Mouse (Mus musculus) C2C12 (cell line): ENCODE measurements at regions not wholly inside any gene's neighbourhood (a gene's known extent, or its start where the extent isn't known, plus 50 kb on each side); places are given as distances from the start of the nearest gene placed in this dataset.

Source experiments
- H3K27me3 ChIP-seq: one replicate; pipeline ENCODE4 v1.6.1; 2011; ENCODE audit not compliant: control insufficient read depth, insufficient read depth, insufficient read length
- H3K36me3 ChIP-seq: one replicate; pipeline ENCODE4 v1.6.1; 2011; ENCODE audit not compliant: control insufficient read depth, insufficient read depth
- H3K4me3 ChIP-seq: one replicate; pipeline ENCODE4 v1.5.1; 2011; ENCODE audit warnings: mild to moderate bottlenecking, control low read depth; ENCODE audit not compliant: poor library complexity, insufficient read depth, severe bottlenecking
- H3K79me2 ChIP-seq: one replicate; pipeline ENCODE4 v1.6.1; 2011; ENCODE audit not compliant: control insufficient read depth, insufficient read depth
- H3K79me3 ChIP-seq: one replicate; pipeline ENCODE4 v1.6.1; 2011; ENCODE audit warnings: low read depth, control low read depth
- H3ac ChIP-seq: one replicate; pipeline ENCODE3; 2011; ENCODE audit warnings: low read depth; ENCODE audit not compliant: control insufficient read depth, insufficient read length
- CEBPB ChIP-seq: IDR thresholded peaks from one replicate; pipeline ENCODE4 v1.6.1; 2011; ENCODE audit warnings: low read depth, mild to moderate bottlenecking, control low read depth, moderate library complexity
- CTCF ChIP-seq: IDR thresholded peaks from one replicate; pipeline ENCODE4 v1.5.1; 2011; ENCODE audit not compliant: control insufficient read depth, insufficient read depth, insufficient read length
- FOSL1 ChIP-seq: IDR thresholded peaks from one replicate; pipeline ENCODE4 v1.8.0; 2011; ENCODE audit warnings: mild to moderate bottlenecking, low read length; ENCODE audit not compliant: poor library complexity, insufficient read depth, severe bottlenecking
- MAX ChIP-seq: IDR thresholded peaks from one replicate; pipeline ENCODE4 v1.6.1; 2011; ENCODE audit warnings: mild to moderate bottlenecking, control low read depth
- MYOD1 ChIP-seq: IDR thresholded peaks from one replicate; pipeline ENCODE4 v1.6.1; 2011; ENCODE audit warnings: low read depth; ENCODE audit not compliant: control insufficient read depth, insufficient read length
- MYOG ChIP-seq: IDR thresholded peaks from one replicate; pipeline ENCODE4 v1.6.1; 2011; ENCODE audit not compliant: control insufficient read depth, insufficient read length; ENCODE audit errors: extremely low read depth
- USF1 ChIP-seq: IDR thresholded peaks from one replicate; pipeline ENCODE4 v1.6.1; 2011; ENCODE audit warnings: low read depth, mild to moderate bottlenecking, control low read depth, moderate library complexity

DNA sequence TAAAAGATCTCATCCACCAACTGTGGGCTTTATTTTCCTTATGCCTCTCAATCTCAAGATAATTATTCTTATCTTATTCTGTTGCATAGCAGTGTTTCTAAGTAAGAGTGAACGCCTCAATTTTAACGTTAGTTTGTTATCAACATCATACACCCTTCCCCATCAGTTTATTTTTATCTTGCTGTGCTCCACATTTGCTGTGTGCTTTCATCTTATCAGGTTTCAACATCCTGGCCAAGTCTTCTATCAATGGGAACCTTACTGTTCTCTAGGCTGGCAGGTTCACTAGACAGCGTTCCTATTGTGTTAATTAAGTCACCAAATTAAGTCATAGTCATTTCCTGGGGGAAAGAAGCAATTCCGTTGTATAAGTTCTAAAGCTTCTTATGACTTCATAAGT lies 263.1 kb upstream of the Etaa1 start:
- Histone ChIP-seq H3K27me3 (no peaks in the 10 kb centered on the region), H3ac (no peak overlapping the region), H3K79me3 (no peaks in the 10 kb centered on the region), H3K79me2 (no peaks in the 10 kb centered on the region), H3K36me3 (no peaks in the 10 kb centered on the region), H3K4me3 (no peak overlapping the region)
- TF ChIP-seq USF1 (no peak), CTCF (no peak), MYOD1 (no peak), CEBPB (no peak), MYOG (no peak), MAX (no peak)

DNA sequence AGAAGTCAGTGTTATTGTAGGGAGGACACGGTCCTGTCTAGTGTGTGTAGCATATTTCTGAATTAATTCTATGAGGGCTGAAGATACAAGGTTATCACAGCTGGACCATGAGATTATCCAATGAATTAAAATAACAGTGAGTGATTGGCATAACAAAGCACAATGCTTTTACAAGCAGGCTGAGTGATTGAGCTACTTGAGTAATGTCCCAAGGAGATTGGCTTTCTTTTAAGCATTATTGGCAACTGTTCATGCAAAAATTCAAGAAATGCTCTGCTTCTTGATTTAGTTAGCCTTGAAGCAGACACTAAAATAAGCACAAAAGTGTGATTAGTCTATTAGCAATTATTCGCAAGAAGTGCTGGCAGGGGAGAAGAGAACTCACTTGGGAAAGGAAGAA lies 219.4 kb upstream of the Etaa1 start:
- Histone ChIP-seq H3K79me2 (no peaks in the 10 kb centered on the region), H3K27me3 (no peaks in the 10 kb centered on the region), H3K4me3 (no peak overlapping the region), H3K36me3 (no peaks in the 10 kb centered on the region), H3K79me3 (no peaks in the 10 kb centered on the region), H3ac (no peak overlapping the region)
- TF ChIP-seq CTCF (no peak), MYOG (no peak), USF1 (no peak), CEBPB (no peak), MAX (no peak), MYOD1 (no peak), FOSL1 (no peak)

DNA sequence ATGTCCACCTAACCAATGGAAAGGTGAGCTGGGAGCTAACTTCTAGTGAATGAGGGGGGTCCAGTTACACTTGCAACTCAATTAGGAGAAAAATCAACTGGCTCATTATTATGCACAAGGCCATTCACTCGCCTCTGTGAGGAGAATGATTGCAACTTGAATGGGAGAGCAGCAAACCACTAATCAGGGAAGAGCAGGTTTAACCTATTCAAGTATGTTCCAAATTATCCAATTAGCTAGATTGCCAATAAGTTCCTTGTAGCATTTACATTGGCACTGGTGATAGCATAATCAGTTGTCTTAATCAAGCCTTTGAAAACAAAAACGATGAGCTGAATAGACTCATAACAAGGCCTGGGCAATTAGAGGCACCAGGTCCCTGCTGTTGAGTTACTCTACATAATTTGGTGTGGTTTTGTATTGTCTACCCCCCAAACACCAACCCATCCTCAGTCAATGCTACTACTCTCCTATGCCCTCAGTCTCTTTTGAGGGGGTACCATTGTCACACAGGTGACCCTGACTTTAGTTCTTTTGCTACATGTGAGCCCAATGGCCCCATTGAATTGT lies 217.6 kb upstream of the Etaa1 start:
- H3ac ChIP-seq, result no peak overlapping the region
- TF ChIP-seq MYOG (no peak), USF1 (no peak), CTCF (no peak), MYOD1 (no peak), FOSL1 (no peak), CEBPB (no peak), MAX (no peak)
- H3K36me3 ChIP-seq, result no peaks in the 10 kb centered on the region
- no peaks in the 10 kb centered on the region for H3K79me2 ChIP-seq
- H3K4me3 ChIP-seq, result no peak overlapping the region
- H3K27me3 ChIP-seq, result no peaks in the 10 kb centered on the region
- H3K79me3 ChIP-seq, result no peaks in the 10 kb centered on the region

DNA sequence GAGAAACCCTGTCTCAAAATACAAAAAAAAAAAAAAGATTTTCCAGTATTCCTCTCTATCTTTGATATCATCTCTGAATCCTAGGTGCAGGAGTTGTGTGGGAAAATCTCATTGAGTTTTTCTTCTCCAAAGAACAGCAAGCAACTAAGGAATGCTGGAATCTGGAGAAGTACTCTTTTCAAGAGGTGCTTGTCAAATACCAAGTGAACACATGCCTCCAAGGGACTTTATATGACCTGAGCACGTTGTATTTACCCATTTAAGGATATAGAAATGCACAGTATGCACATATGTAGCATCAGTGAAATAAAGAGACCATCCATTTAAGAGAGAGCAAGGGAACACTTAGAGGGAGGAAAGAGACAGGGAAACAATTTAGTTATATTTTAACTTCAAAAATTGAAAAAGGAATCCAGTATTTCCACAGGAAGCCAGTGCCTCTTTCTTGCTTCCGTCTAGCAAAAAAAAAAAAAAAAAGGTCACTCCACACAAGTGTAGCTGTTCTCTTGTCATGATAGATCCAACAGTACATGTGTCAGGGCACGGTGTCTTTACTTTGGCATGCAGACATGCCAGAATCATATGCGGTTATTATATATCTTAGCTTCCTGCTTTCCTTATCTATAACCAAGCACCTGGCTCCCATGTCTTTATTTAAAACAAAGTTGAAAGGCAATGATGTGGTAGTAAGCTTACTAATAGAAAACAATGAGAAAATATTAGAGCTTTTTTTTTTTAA lies 212.1 kb upstream of the Etaa1 start:
- no peaks in the 10 kb centered on the region for H3K27me3 ChIP-seq
- H3K36me3 ChIP-seq, result no peaks in the 10 kb centered on the region
- no peak overlapping the region for H3K4me3 ChIP-seq
- TF ChIP-seq MYOG (no peak), CTCF (no peak), USF1 (no peak), FOSL1 (no peak), MYOD1 (no peak), CEBPB (no peak), MAX (no peak)
- no peaks in the 10 kb centered on the region for H3K79me2 ChIP-seq
- no peak overlapping the region for H3ac ChIP-seq
- no peaks in the 10 kb centered on the region for H3K79me3 ChIP-seq

DNA sequence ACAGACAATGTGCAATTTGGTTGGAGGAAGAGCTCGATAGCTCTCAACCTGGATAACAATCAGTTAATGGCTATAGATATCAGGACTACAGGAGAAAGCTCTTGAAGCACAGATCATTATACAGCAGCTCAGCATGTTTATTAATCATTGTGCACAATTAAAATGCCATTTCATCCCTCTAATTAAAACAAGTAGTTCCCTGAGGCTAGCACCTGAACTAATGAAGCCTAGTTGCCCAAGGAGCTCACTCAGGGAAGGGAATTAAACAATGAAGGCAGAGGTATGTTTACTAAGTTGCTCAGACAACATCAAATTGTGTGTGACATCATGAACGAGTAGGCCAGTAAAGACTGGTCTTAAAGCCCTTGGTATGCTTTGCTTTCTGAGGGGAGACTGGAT lies 210.3 kb upstream of the Etaa1 start:
- TF ChIP-seq USF1 (no peak), FOSL1 (no peak), MAX (no peak), CEBPB (no peak), MYOD1 (no peak), CTCF (no peak), MYOG (no peak)
- H3ac ChIP-seq, result no peak overlapping the region
- H3K79me2 ChIP-seq, result no peaks in the 10 kb centered on the region
- H3K79me3 ChIP-seq, result no peaks in the 10 kb centered on the region
- no peaks in the 10 kb centered on the region for H3K36me3 ChIP-seq
- H3K27me3 ChIP-seq, result no peaks in the 10 kb centered on the region
- H3K4me3 ChIP-seq, result no peak overlapping the region
